Mouse (Mus musculus) splenic B cell, adult 2 months (primary cell): ENCODE data around the gene Gosr2.

Source experiments
- DNase-seq: peaks from one replicate; pipeline ENCODE4 v3.0.0-alpha.2; 2011; ENCODE audit warnings: low read depth, low spot score
- H3K27me3 ChIP-seq: 2 replicates; pipeline ENCODE4 v1.6.1; 2012; ENCODE audit warnings: mild to moderate bottlenecking, low read length, moderate library complexity, mixed read lengths; ENCODE audit not compliant: control insufficient read depth, poor library complexity, insufficient read depth, severe bottlenecking
- H3K36me3 ChIP-seq: 2 replicates; pipeline ENCODE4 v1.6.1; 2012; ENCODE audit warnings: mild to moderate bottlenecking, low read length, moderate library complexity, mixed read lengths; ENCODE audit not compliant: control insufficient read depth, poor library complexity, insufficient read depth, severe bottlenecking

The Gosr2 gene

DNA sequence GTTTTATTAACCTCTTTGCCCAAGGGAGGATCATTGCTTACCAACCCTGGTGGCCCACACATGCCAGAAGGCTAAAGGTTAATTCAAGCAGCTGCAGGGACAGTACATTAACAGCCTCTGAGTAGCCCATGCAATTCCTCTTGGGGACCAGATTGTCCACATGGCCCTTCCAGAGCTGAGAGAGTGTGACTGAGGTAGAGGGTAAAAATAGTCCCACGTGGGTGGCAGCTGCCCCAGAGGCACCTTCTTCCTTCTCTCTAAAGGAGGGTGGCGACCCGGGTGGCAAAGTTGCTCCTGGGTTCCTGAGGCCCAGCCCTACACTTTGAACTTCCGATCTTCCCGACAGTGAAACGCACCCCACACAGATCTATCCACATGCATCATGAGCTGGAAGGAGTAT lies 51.4 kb downstream of the Gosr2 start:
- no peaks in the 10 kb centered on the region for H3K36me3 ChIP-seq
- H3K27me3 ChIP-seq = peaks cover 3% of the 10 kb centered on the region; the same call in 1 of the 2 replicates
- DNase-seq = no peak

DNA sequence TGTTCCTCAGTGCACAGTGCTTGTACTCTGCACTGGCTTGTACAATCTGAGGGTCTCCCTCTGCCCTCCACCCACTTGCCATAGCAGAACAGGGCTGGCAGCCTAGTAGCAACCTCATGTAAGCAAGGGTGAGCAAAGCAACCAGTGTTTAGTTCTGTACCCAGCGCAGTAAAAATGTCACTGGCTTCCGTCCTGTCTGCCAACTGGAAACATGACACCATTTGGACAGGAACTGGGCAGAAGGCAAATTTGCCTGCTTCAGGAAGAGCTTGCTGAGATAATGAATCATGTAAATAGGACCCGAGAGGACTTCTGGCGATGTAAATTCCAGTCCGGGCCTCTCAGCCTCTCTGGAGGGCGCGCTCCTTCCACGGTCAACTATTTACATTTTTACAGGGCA lies 52.0 kb downstream of the Gosr2 start:
- no peak for DNase-seq
- Histone ChIP-seq H3K36me3 (no peaks in the 10 kb centered on the region), H3K27me3 (peaks cover 3% of the 10 kb centered on the region; the same call in 1 of the 2 replicates)

DNA sequence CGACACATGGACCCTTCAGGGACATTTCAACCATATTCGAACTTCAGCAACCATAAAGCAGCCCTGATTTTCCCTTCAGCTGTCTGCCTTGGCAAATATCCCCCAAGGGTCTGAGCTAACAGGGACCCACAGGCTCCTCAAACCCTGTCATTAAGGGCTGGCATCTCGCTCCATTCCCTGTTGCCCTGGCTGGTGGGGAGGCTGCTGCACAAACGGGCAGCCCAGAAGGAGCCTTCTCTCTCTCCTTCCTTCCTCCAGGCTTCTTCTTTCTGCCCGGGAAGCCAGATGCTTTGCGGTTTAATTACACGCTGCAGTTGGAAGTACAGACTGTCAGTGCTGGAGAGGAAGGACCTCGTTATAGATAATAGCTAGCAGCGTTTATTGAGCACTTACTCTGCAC lies 54.5 kb downstream of the Gosr2 start:
- no peaks in the 10 kb centered on the region for H3K36me3 ChIP-seq
- no peak for DNase-seq
- no peaks in the 10 kb centered on the region for H3K27me3 ChIP-seq

DNA sequence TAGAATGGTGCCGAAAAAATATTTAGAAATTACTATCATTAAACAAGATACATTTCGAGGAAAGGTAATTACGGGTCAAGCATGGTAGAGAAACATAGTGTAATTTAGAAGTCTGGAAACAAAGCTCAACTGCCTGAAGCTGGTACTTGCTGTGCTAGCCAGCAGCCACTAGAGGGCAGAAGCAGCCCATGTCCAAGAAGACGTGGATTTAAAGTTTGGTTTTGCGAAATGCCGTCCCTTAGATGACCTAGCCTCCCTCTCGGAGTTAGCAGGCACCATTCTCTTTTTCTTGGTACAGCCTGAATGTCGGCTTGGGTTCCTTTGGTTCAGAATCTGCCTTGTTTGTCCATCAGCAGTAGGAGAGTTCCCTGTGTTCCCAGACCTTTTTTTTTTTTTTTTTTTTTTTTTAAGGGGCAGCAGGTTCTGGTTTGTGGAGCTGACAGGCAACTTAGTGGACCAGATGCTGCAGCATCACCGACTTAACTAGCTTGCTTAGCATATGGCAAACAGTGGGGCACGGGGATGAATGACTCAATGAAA lies 58.2 kb downstream of the Gosr2 start:
- Histone ChIP-seq H3K36me3 (no peaks in the 10 kb centered on the region), H3K27me3 (no peaks in the 10 kb centered on the region)
- DNase-seq = peak; percentile 66

DNA sequence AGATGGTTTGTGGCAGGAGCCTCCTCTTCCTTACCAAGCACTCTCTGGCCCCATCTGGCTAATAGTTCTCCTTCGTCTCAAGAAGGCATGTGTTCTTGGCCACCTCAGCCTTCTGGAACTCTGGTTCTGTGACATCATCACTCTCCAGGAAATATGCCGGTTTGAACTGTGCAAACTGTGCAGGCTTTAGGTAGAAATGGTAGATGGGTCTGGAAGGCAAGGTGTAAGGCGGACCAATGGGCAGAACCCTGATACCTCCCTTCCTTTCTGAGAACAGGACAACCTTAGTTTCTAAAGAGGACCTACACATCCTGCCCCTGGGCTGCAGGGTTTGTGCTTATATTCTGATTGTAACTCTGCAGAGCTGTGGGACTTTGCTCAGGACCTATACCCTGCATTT lies 58.9 kb downstream of the Gosr2 start, which contains the start of gene Lyzl6:
TSS of gene Lyzl6 (minus strand) at position 101 of the 400 bp plus-strand sequence.
- H3K27me3 ChIP-seq = no peaks in the 10 kb centered on the region
- no peak for DNase-seq
- H3K36me3 ChIP-seq = no peaks in the 10 kb centered on the region

DNA sequence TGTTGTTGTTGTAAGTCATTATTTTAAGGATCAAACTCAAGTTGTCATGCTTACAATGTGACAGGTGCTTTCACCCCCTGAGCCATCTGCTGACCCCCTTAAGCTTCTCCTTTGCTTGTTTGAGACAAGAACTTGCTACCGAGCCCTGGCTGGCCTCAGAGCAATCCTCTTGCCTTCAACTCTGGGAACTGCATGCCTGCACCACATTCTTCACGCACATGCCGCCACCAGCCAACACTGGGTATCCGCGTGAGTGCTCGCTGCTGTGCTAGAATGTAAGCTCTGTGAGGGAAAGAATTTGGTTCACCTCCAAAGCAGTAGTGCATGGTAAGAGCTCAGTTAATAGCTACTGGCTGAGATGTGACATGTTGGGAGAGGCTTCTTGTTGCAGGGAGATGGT lies 61.4 kb downstream of the Gosr2 start:
- DNase-seq = no peak
- H3K36me3 ChIP-seq = no peaks in the 10 kb centered on the region
- no peaks in the 10 kb centered on the region for H3K27me3 ChIP-seq

DNA sequence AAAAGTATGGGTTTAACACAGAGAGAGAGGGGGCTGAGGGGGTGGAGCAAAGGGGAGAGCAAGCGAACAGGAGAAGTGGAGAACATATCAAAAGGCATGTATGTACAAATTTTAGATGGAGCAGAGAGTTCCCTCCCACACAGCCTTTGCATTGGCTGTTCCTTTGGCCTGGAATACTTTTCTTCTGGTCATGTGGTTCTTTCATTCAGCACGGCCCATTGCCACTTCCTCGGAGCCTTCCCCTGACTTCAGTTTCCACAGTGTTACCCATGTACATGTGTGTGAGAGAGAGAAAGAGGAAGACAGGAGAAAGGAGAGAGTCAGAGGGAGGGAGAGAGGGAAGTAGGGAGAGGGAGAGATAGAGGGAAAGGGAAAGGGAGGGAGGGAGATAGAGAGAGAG lies 62.2 kb downstream of the Gosr2 start:
- H3K27me3 ChIP-seq = no peaks in the 10 kb centered on the region
- no peaks in the 10 kb centered on the region for H3K36me3 ChIP-seq
- no peak for DNase-seq

DNA sequence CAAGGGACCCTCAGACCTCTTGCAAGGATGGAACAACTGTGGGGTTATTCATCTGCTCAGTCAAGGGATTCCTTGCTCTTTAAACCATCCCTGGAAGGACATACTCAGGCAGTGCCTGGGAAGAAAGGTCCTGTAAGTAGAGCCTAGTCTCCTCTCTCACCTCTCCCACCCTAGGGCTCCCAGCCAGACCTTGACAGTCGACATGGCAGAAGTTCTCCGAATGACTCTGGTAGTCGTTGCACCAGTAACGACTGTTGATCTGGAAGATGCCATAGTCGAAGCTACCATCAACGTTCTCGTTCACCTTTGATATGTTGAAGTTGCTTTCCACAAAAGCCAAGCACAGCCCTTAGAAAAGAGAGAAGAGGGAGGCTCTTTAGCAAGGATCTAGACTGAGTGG lies 62.9 kb downstream of the Gosr2 start:
- DNase-seq = no peak
- Histone ChIP-seq H3K36me3 (no peaks in the 10 kb centered on the region), H3K27me3 (no peaks in the 10 kb centered on the region)

DNA sequence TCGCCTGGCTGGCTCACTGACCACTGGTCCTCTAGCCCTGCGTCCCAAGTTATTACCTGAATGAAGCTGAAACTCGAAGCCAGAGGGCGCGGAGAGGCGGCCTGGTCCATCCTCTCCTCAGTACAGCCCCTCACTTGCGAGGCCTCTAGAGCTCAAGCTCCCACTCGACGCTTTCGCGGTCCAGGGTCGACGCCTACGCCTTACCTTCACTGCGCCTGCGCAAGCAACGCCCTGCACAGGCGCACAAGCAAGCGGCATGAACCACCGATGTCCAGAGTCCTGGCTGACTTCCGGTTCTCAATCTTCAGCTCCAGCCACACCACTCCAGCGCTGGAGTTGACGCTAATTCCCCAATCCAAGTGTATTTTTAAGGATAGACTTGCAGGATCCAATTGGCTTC lies 70.2 kb downstream of the Gosr2 start:
- H3K27me3 ChIP-seq = no peaks in the 10 kb centered on the region

More for the DNA sequence above, 70.2 kb downstream of the Gosr2 start:
- no peak for DNase-seq
- H3K36me3 ChIP-seq = no peaks in the 10 kb centered on the region
